Mouse (Mus musculus): ENCODE results near the gene Wdtc1.

DNA sequence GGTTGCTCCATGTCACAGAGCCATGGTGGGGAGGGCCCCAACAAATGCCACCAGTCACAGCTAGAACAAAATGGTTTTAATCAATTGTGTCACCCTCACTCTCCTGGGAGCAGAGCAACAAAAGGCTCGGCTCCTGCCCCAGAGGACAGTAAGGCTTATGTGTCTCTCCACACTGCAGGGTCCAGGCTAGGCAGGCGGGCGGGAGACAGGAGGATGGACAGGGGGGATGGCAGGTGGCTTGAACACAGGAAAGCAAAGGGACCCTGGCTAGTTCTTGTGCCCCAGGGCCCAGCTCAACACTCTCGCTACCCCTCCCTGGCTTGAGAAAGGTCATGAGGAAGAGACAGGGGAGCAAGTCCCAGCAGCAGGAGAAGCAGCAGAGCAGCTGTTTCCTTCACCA, 60.9 kb downstream of the Wdtc1 start:
- TF ChIP-seq POLR2A (IDR thresholded peaks at IDR 0.05; ENCODE audit: low read depth, low read length) (no peak), CTCF (IDR thresholded peaks at IDR 0.05; ENCODE audit: borderline replicate concordance, insufficient read depth, low read length) (no peak)
